In genomic region chr17:28565181-28565580, GRCm38 (mm10) we compare ENCODE assay signal across 34 mouse cellular contexts. TPM values are rescaled to one million over a fixed set of nuclear protein-coding genes. Genes with fewer than 3 reads are reported as not detected.
DNase-seq lines count a peak whose midpoint lies in the region; ATAC-seq and TF ChIP-seq lines count a peak whose summit lies in the region.
"Had no signal": no experiment of that assay in that cellular context is flagged by ENCODE, and none has a peak within 500 bp of the region (broad histone marks: within the 10 kb centered on the region; RNA-seq: fewer than 3 reads in every experiment).

No protein-coding gene starts in this region.

- no peak for ATAC-seq in liver, embryonic 12.5 days
- ATAC-seq: CD4-positive, CD25-positive, alpha-beta regulatory T cell, adult 4 months; forebrain, embryonic 14.5 days; forebrain, postnatal 0 days had no signal

- H3K4me2 ChIP-seq in liver, embryonic 12.5 days, result no peak overlapping the region
- H3K4me2 ChIP-seq: embryonic facial prominence, embryonic 12.5 days; embryonic facial prominence, embryonic 15.5 days; heart, embryonic 11.5 days; hindbrain, embryonic 12.5 days; hindbrain, embryonic 15.5 days had no signal

- no peak for TF ChIP-seq POLR2A in liver, adult 2 months (IDR thresholded peaks at IDR 0.05; ENCODE audit: extremely low read depth, insufficient read depth, low read length)

- no peaks in the 10 kb centered on the region for H3K9me3 ChIP-seq in liver, embryonic 12.5 days (replicated peaks)
- H3K9me3 ChIP-seq: embryonic facial prominence, embryonic 12.5 days; embryonic facial prominence, embryonic 15.5 days; hindbrain, embryonic 12.5 days; hindbrain, embryonic 15.5 days had no signal

- H3K4me3 ChIP-seq in liver, adult 2 months (ENCODE audit: insufficient read depth, low read depth, low read length), result no peak overlapping the region
- no peak overlapping the region for H3K4me3 ChIP-seq in liver, embryonic 12.5 days
- H3K4me3 ChIP-seq: embryonic facial prominence, embryonic 12.5 days; embryonic facial prominence, embryonic 15.5 days; gastrocnemius, adult 2 months; hindbrain, embryonic 12.5 days; hindbrain, embryonic 15.5 days had no signal

- DNase-seq in liver, adult 2 months (ENCODE audit: extremely low read depth, low read depth, low spot score), result peak; percentile 95
- DNase-seq in lung, postnatal 25 days (ENCODE audit: low spot score), result peak; percentile 33
- DNase-seq in lung, postnatal 14 days, result no peak
- peak; percentile 39 for DNase-seq in yolk sac, embryonic 10.5 days (ENCODE audit: low spot score)
- DNase-seq in cerebellum, postnatal 36 days, result no peak
- DNase-seq: adrenal gland, adult 8-10 months; adrenal gland, postnatal 25 days; cerebellum, adult 18-20 months; cerebellum, adult 9-10 months; cerebellum, postnatal 14 days; forebrain, postnatal 0 days; gastrocnemius, adult 2 months; gastrocnemius, postnatal 14 days; heart, adult 11 months had no signal

- no peak overlapping the region for H3K9ac ChIP-seq in liver, adult 2 months (ENCODE audit: low read depth, low read length)
- no peak overlapping the region for H3K9ac ChIP-seq in liver, embryonic 12.5 days
- H3K9ac ChIP-seq: embryonic facial prominence, embryonic 12.5 days; embryonic facial prominence, embryonic 15.5 days; forebrain, postnatal 0 days; hindbrain, embryonic 12.5 days; hindbrain, embryonic 15.5 days had no signal

- no peaks in the 10 kb centered on the region for H3K36me3 ChIP-seq in liver, adult 2 months (ENCODE audit: control insufficient read depth, insufficient read depth, low read length)
- no peaks in the 10 kb centered on the region for H3K36me3 ChIP-seq in liver, embryonic 12.5 days
- H3K36me3 ChIP-seq: embryonic facial prominence, embryonic 12.5 days; embryonic facial prominence, embryonic 15.5 days; hindbrain, embryonic 12.5 days; hindbrain, embryonic 15.5 days had no signal

- H3K79me2 ChIP-seq in liver, adult 2 months (ENCODE audit: control insufficient read depth, insufficient read depth, low read length), result no peaks in the 10 kb centered on the region

- 0 out of 2 replicates have a peak, but pooled peaks cover 3% of the 10 kb centered on the region for H3K4me1 ChIP-seq in liver, adult 2 months (ENCODE audit: control insufficient read depth, insufficient read depth, low read length)
- H3K4me1 ChIP-seq in liver, embryonic 12.5 days, result peaks cover 5% of the 10 kb centered on the region; the same call in 1 of the 2 replicates
- H3K4me1 ChIP-seq: embryonic facial prominence, embryonic 15.5 days; hindbrain, embryonic 12.5 days; hindbrain, embryonic 15.5 days had no signal

- no peak for TF ChIP-seq CTCF in liver, adult 2 months (IDR thresholded peaks at IDR 0.05; ENCODE audit: low read depth, low read length)

- peak overlapping the region; percentile 58; the same call in 1 of the 2 replicates for H3K27ac ChIP-seq in liver, adult 2 months (replicated peaks; ENCODE audit: insufficient read depth, low read depth, low read length)
- no peak overlapping the region for H3K27ac ChIP-seq in liver, embryonic 12.5 days
- H3K27ac ChIP-seq: embryonic facial prominence, embryonic 12.5 days; embryonic facial prominence, embryonic 15.5 days; gastrocnemius, adult 2 months; hindbrain, embryonic 12.5 days; hindbrain, embryonic 15.5 days had no signal

- no peaks in the 10 kb centered on the region for H3K27me3 ChIP-seq in liver, adult 2 months (ENCODE audit: control insufficient read depth, insufficient read depth, low read length)
- 0 out of 2 replicates have a peak, but pooled peaks cover 5% of the 10 kb centered on the region for H3K27me3 ChIP-seq in liver, embryonic 12.5 days (replicated peaks)
- H3K27me3 ChIP-seq: embryonic facial prominence, embryonic 12.5 days; embryonic facial prominence, embryonic 15.5 days; hindbrain, embryonic 12.5 days; hindbrain, embryonic 15.5 days had no signal

RNA-seq across cellular contexts. Expression of gene Clps, which starts 4.6 kb away (rescaled TPM):
- total RNA-seq in liver, adult 2 months (2014; rRNA removed), result 9.5 and 70.1 TPM in 2 replicates
- polyA plus RNA-seq in liver, adult 2 months (2012; rRNA removed), result 1.4 and 2.1 TPM in 2 replicates
- 2.3 and 3.6 TPM in 2 replicates for polyA plus RNA-seq in liver, embryonic 12.5 days (2016; fragmentation: Nextera tagmentation; extraction: Ambion mirVana)
- total RNA-seq: adrenal gland, adult 8-10 months; adrenal gland, postnatal 25 days; common myeloid progenitor, adult 5-6 weeks; forebrain, postnatal 0 days; gastrocnemius, adult 2 months; gastrocnemius, postnatal 14 days; gastrocnemius, postnatal 4 days; heart, adult 8-10 months; heart, postnatal 25 days; hematopoietic stem cell, adult 5-6 weeks; MEL had no signal
- polyA plus RNA-seq: brain, embryonic 14.5 days; C2C12; CD4-positive, CD25-positive, alpha-beta regulatory T cell, adult 4 months; embryonic facial prominence, embryonic 12.5 days; embryonic facial prominence, embryonic 15.5 days; forebrain, embryonic 11.5 days; forebrain, embryonic 14.5 days; forebrain, postnatal 0 days; heart, embryonic 11.5 days; heart, embryonic 14.5 days; heart, postnatal 0 days; hindbrain, embryonic 12.5 days had no signal

RNA-seq across cellular contexts. Expression of gene Lhfpl5, which starts 10.3 kb away (rescaled TPM):
- not detected in 2 replicates for total RNA-seq in liver, adult 2 months (2014; rRNA removed)
- not detected in 2 replicates for polyA plus RNA-seq in liver, adult 2 months (2012; rRNA removed)
- polyA plus RNA-seq in liver, embryonic 12.5 days (2016; fragmentation: Nextera tagmentation; extraction: Ambion mirVana), result 0.16 and 0.32 TPM in 2 replicates
- total RNA-seq: common myeloid progenitor, adult 5-6 weeks; gastrocnemius, adult 2 months; gastrocnemius, postnatal 14 days; gastrocnemius, postnatal 4 days; heart, adult 8-10 months; heart, postnatal 25 days; hematopoietic stem cell, adult 5-6 weeks; MEL had no signal
- polyA plus RNA-seq: heart, embryonic 11.5 days had no signal

RNA-seq across cellular contexts. Expression of gene Clpsl2, which starts 16.0 kb away (rescaled TPM):
- total RNA-seq in liver, adult 2 months (2014; rRNA removed), result not detected in 2 replicates
- polyA plus RNA-seq in liver, adult 2 months (2012; rRNA removed), result not detected in 2 replicates
- not detected in 2 replicates for polyA plus RNA-seq in liver, embryonic 12.5 days (2016; fragmentation: Nextera tagmentation; extraction: Ambion mirVana)
- total RNA-seq: adrenal gland, adult 8-10 months; adrenal gland, postnatal 25 days; common myeloid progenitor, adult 5-6 weeks; forebrain, postnatal 0 days; gastrocnemius, adult 2 months; gastrocnemius, postnatal 14 days; gastrocnemius, postnatal 4 days; heart, adult 8-10 months; heart, postnatal 25 days; hematopoietic stem cell, adult 5-6 weeks; MEL had no signal
- polyA plus RNA-seq: C2C12; CD4-positive, CD25-positive, alpha-beta regulatory T cell, adult 4 months; embryonic facial prominence, embryonic 12.5 days; embryonic facial prominence, embryonic 15.5 days; forebrain, embryonic 11.5 days; forebrain, embryonic 14.5 days; forebrain, postnatal 0 days; frontal cortex, adult 2 months; heart, embryonic 11.5 days; heart, embryonic 14.5 days; heart, postnatal 0 days; hindbrain, embryonic 12.5 days; hindbrain, embryonic 15.5 days had no signal

RNA-seq across cellular contexts. Expression of gene Armc12, which starts 34.6 kb away (rescaled TPM):
- total RNA-seq in liver, adult 2 months (2014; rRNA removed), result not detected in 2 replicates
- polyA plus RNA-seq in liver, adult 2 months (2012; rRNA removed), result not detected in 2 replicates
- not detected in 2 replicates for polyA plus RNA-seq in liver, embryonic 12.5 days (2016; fragmentation: Nextera tagmentation; extraction: Ambion mirVana)
- total RNA-seq: adrenal gland, adult 8-10 months; adrenal gland, postnatal 25 days; common myeloid progenitor, adult 5-6 weeks; forebrain, postnatal 0 days; gastrocnemius, adult 2 months; gastrocnemius, postnatal 14 days; gastrocnemius, postnatal 4 days; heart, adult 8-10 months; heart, postnatal 25 days; hematopoietic stem cell, adult 5-6 weeks; MEL had no signal
- polyA plus RNA-seq: C2C12; CD4-positive, CD25-positive, alpha-beta regulatory T cell, adult 4 months; embryonic facial prominence, embryonic 12.5 days; embryonic facial prominence, embryonic 15.5 days; forebrain, embryonic 11.5 days; forebrain, embryonic 14.5 days; forebrain, postnatal 0 days; frontal cortex, adult 2 months; heart, embryonic 11.5 days; heart, embryonic 14.5 days; heart, postnatal 0 days; hindbrain, embryonic 12.5 days; hindbrain, embryonic 15.5 days had no signal

RNA-seq across cellular contexts. Expression of gene Fkbp5, which starts 47.9 kb away (rescaled TPM):
- 25.6 and 30.3 TPM in 2 replicates for total RNA-seq in liver, adult 2 months (2014; rRNA removed)
- 17.7 and 29.8 TPM in 2 replicates for polyA plus RNA-seq in liver, adult 2 months (2012; rRNA removed)
- polyA plus RNA-seq in liver, embryonic 12.5 days (2016; fragmentation: Nextera tagmentation; extraction: Ambion mirVana), result 16.6 and 17.0 TPM in 2 replicates

Comparison
In these comparisons a context has a peak if more than half of its experiments do, and no peak if none do; other contexts are left out.
1. DNase-seq: peak in liver, adult 2 months (single experiment), lung, postnatal 25 days (single experiment) and yolk sac, embryonic 10.5 days (single experiment); none in lung, postnatal 14 days (single experiment) and cerebellum, postnatal 36 days (0 of 2).